Mouse (Mus musculus) testis, postnatal 14 days (tissue): ENCODE measurements at regions not wholly inside any gene's neighbourhood (a gene's known extent, or its start where the extent isn't known, plus 50 kb on each side); places are given as distances from the start of the nearest gene placed in this dataset.
"Not testable (repeated sequence)": the region's sequence is repeated elsewhere in the genome, so short reads cannot be mapped to it uniquely, and the experiment has no call there.

Experiments used
- DNase-seq: peaks from one replicate; pipeline ENCODE4 v3.0.0; 2021; ENCODE audit warnings: low spot score

- no peak for DNase-seq
Observed at GRCm38 (mm10) chr1:184233741-184234255, 199.7 kb upstream of the 1700056E22Rik start.

GRCm38 (mm10) chr1:184222326-184222725 lies 188.2 kb upstream of the 1700056E22Rik start:
- DNase-seq, result no peak

GRCm38 (mm10) chr1:184221792-184222191 lies 187.7 kb upstream of the 1700056E22Rik start:
- no peak for DNase-seq

GRCm38 (mm10) chr1:184197272-184197671 lies 163.2 kb upstream of the 1700056E22Rik start:
- no peak for DNase-seq

- DNase-seq, result no peak
Observed at GRCm38 (mm10) chr1:184191325-184191724, 157.2 kb upstream of the 1700056E22Rik start.

- no peak for DNase-seq
Observed at GRCm38 (mm10) chr1:184187582-184187981, 153.5 kb upstream of the 1700056E22Rik start.

GRCm38 (mm10) chr1:184182163-184182562 lies 148.1 kb upstream of the 1700056E22Rik start:
- DNase-seq, result no peak

GRCm38 (mm10) chr1:184174416-184174815 lies 140.3 kb upstream of the 1700056E22Rik start:
- not testable (repeated sequence) for DNase-seq

- no peak for DNase-seq
Observed at GRCm38 (mm10) chr1:184173739-184174138, 139.6 kb upstream of the 1700056E22Rik start.

GRCm38 (mm10) chr1:184172986-184173385 lies 138.9 kb upstream of the 1700056E22Rik start:
- no peak for DNase-seq

GRCm38 (mm10) chr1:184171601-184172000 lies 137.5 kb upstream of the 1700056E22Rik start:
- DNase-seq, result no peak

GRCm38 (mm10) chr1:184170926-184171325 lies 136.8 kb upstream of the 1700056E22Rik start:
- no peak for DNase-seq

- no peak for DNase-seq
Observed at GRCm38 (mm10) chr1:184169967-184170366, 135.9 kb upstream of the 1700056E22Rik start.

GRCm38 (mm10) chr1:184169034-184169783 lies 135.1 kb upstream of the 1700056E22Rik start:
- DNase-seq, result no peak

- no peak for DNase-seq
Observed at GRCm38 (mm10) chr1:184166951-184167350, 132.8 kb upstream of the 1700056E22Rik start.

GRCm38 (mm10) chr1:184162526-184162925 lies 128.4 kb upstream of the 1700056E22Rik start:
- DNase-seq, result not testable (repeated sequence)

GRCm38 (mm10) chr1:184147713-184148112 lies 113.6 kb upstream of the 1700056E22Rik start:
- no peak for DNase-seq

- DNase-seq, result no peak
Observed at GRCm38 (mm10) chr1:184142974-184143373, 108.9 kb upstream of the 1700056E22Rik start.

- DNase-seq, result no peak
Observed at GRCm38 (mm10) chr1:184140486-184140885, 106.4 kb upstream of the 1700056E22Rik start.

- no peak for DNase-seq
Observed at GRCm38 (mm10) chr1:184140082-184140481, 106.0 kb upstream of the 1700056E22Rik start.

GRCm38 (mm10) chr1:184138661-184139060 lies 104.6 kb upstream of the 1700056E22Rik start:
- no peak for DNase-seq

- no peak for DNase-seq
Observed at GRCm38 (mm10) chr1:184130897-184131296, 96.8 kb upstream of the 1700056E22Rik start.

- no peak for DNase-seq
Observed at GRCm38 (mm10) chr1:184127321-184127720, 93.2 kb upstream of the 1700056E22Rik start.

- no peak for DNase-seq
Observed at GRCm38 (mm10) chr1:184126909-184127308, 92.8 kb upstream of the 1700056E22Rik start.
